ENCODE assay signal across 7 mouse cellular contexts in the genomic region with DNA sequence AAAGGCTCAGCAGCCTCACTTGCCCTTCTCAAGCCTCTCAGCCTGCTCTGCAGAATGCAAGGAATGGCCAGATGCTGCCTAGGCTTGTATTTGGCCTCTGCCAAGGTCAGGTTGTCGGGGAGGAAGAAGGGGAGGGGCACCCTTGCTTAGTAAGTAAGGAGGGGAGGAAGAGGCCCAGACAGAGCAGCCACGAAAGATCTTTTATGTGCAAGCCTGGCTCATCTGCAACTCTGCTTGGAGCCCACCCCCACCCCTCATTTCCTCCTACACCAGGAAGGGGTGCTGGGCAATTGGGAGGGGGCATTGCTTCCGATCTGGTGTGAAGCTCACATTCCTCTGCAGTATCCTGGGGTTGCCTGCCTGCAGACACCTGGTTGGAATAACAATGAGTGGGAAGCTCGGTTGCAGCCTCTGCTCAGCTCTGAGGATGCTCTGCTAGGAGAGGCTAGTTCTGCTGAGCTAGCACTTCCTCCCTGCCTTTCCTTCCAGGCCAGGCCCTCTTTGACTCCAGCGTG.
DNase-seq lines count a peak whose midpoint lies in the region; ATAC-seq lines count a peak whose summit lies in the region.

No protein-coding gene starts in this region.

- peak; percentile 83 for ATAC-seq in kidney, embryonic 16.5 days (ENCODE audit: low FRiP score, low TSS enrichment)
- peak; percentile 69 for ATAC-seq in neural tube, embryonic 12.5 days (ENCODE audit: low FRiP score, low read depth)

- H3K27ac ChIP-seq in kidney, embryonic 16.5 days (ENCODE audit: low read length): peak overlapping the region; percentile 11; the same call in 1 of the 2 replicates
- 0 out of 2 replicates have a peak overlapping the region, but pooled peaks have one; percentile 27 for H3K27ac ChIP-seq in neural tube, embryonic 12.5 days

- H3K9me3 ChIP-seq in kidney, embryonic 16.5 days (ENCODE audit: low read length): no peaks in the 10 kb centered on the region
- H3K9me3 ChIP-seq in neural tube, embryonic 12.5 days: no peaks in the 10 kb centered on the region

- H3K4me2 ChIP-seq in kidney, embryonic 16.5 days (replicated peaks; ENCODE audit: low read depth, low read length): no peak overlapping the region
- H3K4me2 ChIP-seq in neural tube, embryonic 12.5 days (replicated peaks): 0 out of 2 replicates have a peak overlapping the region, but pooled peaks have one; percentile 3

- H3K4me3 ChIP-seq in kidney, embryonic 16.5 days (ENCODE audit: low read length): no peak overlapping the region
- H3K4me3 ChIP-seq in neural tube, embryonic 12.5 days: no peak overlapping the region

- DNase-seq in spleen, postnatal 36 days (ENCODE audit: low spot score in 2 of 2): peak; percentile 34 to 46
- DNase-seq in spleen, postnatal 14 days (ENCODE audit: low spot score in 2 of 2): no peak
- DNase-seq in embryo, embryonic 10.5 days (ENCODE audit: low spot score): peak; percentile 66
- DNase-seq in gastrocnemius, postnatal 25 days: no peak
- DNase-seq in left cerebral cortex, adult 11 months (ENCODE audit: low spot score): no peak

- 8% methylated on average over 5 of the region's 5 CpGs for WGBS in kidney, embryonic 16.5 days
- WGBS in neural tube, embryonic 12.5 days: 8% methylated on average over 5 of the region's 5 CpGs

- H3K27me3 ChIP-seq in kidney, embryonic 16.5 days (ENCODE audit: insufficient read depth, low read length): no peaks in the 10 kb centered on the region
- no peaks in the 10 kb centered on the region for H3K27me3 ChIP-seq in neural tube, embryonic 12.5 days (replicated peaks)

- no peaks in the 10 kb centered on the region for H3K36me3 ChIP-seq in kidney, embryonic 16.5 days (ENCODE audit: insufficient read depth, low read length)
- H3K36me3 ChIP-seq in neural tube, embryonic 12.5 days: no peaks in the 10 kb centered on the region

- H3K4me1 ChIP-seq in kidney, embryonic 16.5 days (ENCODE audit: insufficient read depth, low read length): peaks cover 20% of the 10 kb centered on the region
- H3K4me1 ChIP-seq in neural tube, embryonic 12.5 days: peaks cover 11% of the 10 kb centered on the region

- H3K9ac ChIP-seq in kidney, embryonic 16.5 days (replicated peaks; ENCODE audit: low read length): no peak overlapping the region
- H3K9ac ChIP-seq in neural tube, embryonic 12.5 days: no peak overlapping the region

Comparison
In these comparisons a context has a peak if more than half of its experiments do, and no peak if none do; other contexts are left out.
1. DNase-seq: peak in spleen, postnatal 36 days (2 of 2) and embryo, embryonic 10.5 days (single experiment); none in spleen, postnatal 14 days (0 of 2), gastrocnemius, postnatal 25 days (single experiment) and left cerebral cortex, adult 11 months (single experiment).